Mouse (Mus musculus) bone marrow macrophage, adult 2 months (primary cell): ENCODE data around the gene Gm20479.

Experiments
- CTCF ChIP-seq: IDR thresholded peaks from 2 replicates; pipeline ENCODE4 v1.5.1; 2012; ENCODE audit warnings: low read depth, mild to moderate bottlenecking, low read length, moderate library complexity
- POLR2A ChIP-seq: IDR thresholded peaks from 2 replicates; pipeline ENCODE4 v1.6.1; 2012; ENCODE audit warnings: mild to moderate bottlenecking, low read depth, low read length, borderline replicate concordance

DNA sequence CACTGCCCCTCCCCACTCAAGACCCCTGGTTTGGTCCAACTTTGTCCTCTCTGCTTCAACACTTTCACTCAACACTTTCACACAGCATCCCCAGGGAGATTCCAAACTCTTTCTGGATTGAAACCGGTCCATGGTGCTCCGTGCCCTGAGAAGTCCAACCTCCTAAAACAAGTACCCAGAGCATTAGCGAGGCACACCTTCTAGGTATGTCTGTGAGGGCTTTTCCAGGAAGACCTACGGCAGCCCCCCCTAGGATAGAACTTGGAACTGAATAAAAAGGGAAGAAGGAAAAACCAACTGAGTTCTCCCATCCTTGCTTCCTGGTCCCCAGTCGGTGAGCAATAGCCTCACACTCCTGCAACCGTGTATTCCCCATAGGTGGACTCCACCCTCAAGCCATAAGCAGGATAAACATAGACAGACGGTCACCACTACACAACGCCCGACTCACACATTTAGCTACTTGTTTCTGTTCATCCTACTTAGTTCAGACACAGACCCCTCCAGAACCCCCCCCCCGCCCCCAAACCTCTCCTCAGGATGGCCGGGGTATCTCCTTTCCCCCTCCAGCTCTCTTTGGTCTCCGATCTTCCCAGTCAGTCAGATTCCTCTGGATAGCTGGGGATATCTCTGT is 45.5 kb downstream of the Gm20479 start:
- no peak for TF ChIP-seq POLR2A
- TF ChIP-seq CTCF, result no peak
